Mouse (Mus musculus): ENCODE measurements at regions not wholly inside any gene's neighbourhood (a gene's known extent, or its start where the extent isn't known, plus 50 kb on each side); places are given as distances from the start of the nearest gene placed in this dataset.

GRCm38 (mm10) chr3:41962923-41963322 is 220.5 kb downstream of the D3Ertd751e start:
- TF ChIP-seq CTCF (IDR thresholded peaks at IDR 0.05; ENCODE audit: insufficient read depth, low read length) (no peak), POLR2A (IDR thresholded peaks at IDR 0.05; ENCODE audit: borderline replicate concordance, extremely low read depth, low read depth, low read length) (no peak)

Measured in lung, adult 2 months (tissue).